Mouse (Mus musculus): ENCODE measurements around the gene Snx27. TPM values are rescaled to one million over a fixed set of nuclear protein-coding genes. Genes with fewer than 3 reads are reported as not detected.

Snx27 gene
- total RNA-seq (2012; rRNA removed) = 23.1 and 24.9 TPM in 2 replicates
- 31.3 and 34.9 TPM in 2 replicates for total RNA-seq (2014; rRNA removed)
- polyA plus RNA-seq (2012; ENCODE audit: insufficient read length, low read depth) = 30.2 and 35.3 TPM in 2 replicates

- peak within 1 kb of the TSS; percentile 40 for H3K27ac ChIP-seq (ENCODE audit: insufficient read depth, low read depth)
- H3K79me2 ChIP-seq (replicated peaks; ENCODE audit: control insufficient read depth, extremely low read depth, insufficient read depth, poor library complexity, severe bottlenecking) = peaks cover 15% of the 10 kb centered on the region
- H3K36me3 ChIP-seq (replicated peaks in 1 of 2; ENCODE audit: control insufficient read depth in 1 of 2, insufficient read depth in 1 of 2, low read length in 1 of 2) = peaks cover 0 to 8% of the 10 kb centered on the region in 2 experiments
- peaks cover 3 to 17% of the 10 kb centered on the region in 2 experiments; a peak in 3 of 4 replicates for H3K4me1 ChIP-seq (ENCODE audit: control insufficient read depth in 1 of 2, insufficient read depth in 2 of 2)
- peak within 1 kb of the TSS; percentile 68 for H3K9ac ChIP-seq (ENCODE audit: insufficient read depth, low read depth)
- in situ Hi-C loops (cut with MboI; ENCODE audit: low pct_ligation_motif_present, low pct_unique_long_range_greater_than_20kb, low sequenced_read_pairs) (no loop called here), dilution Hi-C loops (cut with MboI; ENCODE audit: extremely low pct_ligation_motif_present, extremely low pct_unique_long_range_greater_than_20kb, low sequenced_read_pairs) (no loop called here)
- no peaks in the 10 kb centered on the region for H3K9me3 ChIP-seq (replicated peaks; ENCODE audit: low read length)
- no peak for TF ChIP-seq USF1 (IDR thresholded peaks at IDR 0.05; ENCODE audit: low read depth, low read length)
- peak; percentile 52; the same call in 1 of the 2 replicates for TF ChIP-seq JUN (IDR thresholded peaks at IDR 0.05; ENCODE audit: insufficient read depth, low read depth, low read length)
- TF ChIP-seq UBTF (IDR thresholded peaks at IDR 0.05; ENCODE audit: low read depth, low read length) = 0 out of 2 replicates have a peak, but pooled peaks have one; percentile 56
- no peak for TF ChIP-seq ZC3H11A (IDR thresholded peaks at IDR 0.05; ENCODE audit: low read depth, low read length)
- TF ChIP-seq ZMIZ1 (IDR thresholded peaks at IDR 0.05; ENCODE audit: low read depth, low read length) = no peak
- TF ChIP-seq ZNF384 (IDR thresholded peaks at IDR 0.05; ENCODE audit: low read depth, low read length) = no peak
- peak; percentile 71; the same call in 1 of the 2 replicates for TF ChIP-seq TBP (conservative IDR thresholded peaks at IDR 0.05; ENCODE audit: low read depth, low read length)
- TF ChIP-seq JUND (conservative IDR thresholded peaks at IDR 0.05; ENCODE audit: low read depth, low read length) = no peak; the same call in 1 of the 2 replicates
- peak; percentile 95 for TF ChIP-seq HCFC1 (IDR thresholded peaks at IDR 0.05; ENCODE audit: low read depth, low read length)
- TF ChIP-seq KAT2A (IDR thresholded peaks at IDR 0.05; ENCODE audit: insufficient replicate concordance, low read length) = peak; percentile 98; the same call in 1 of the 2 replicates
- TF ChIP-seq GABPA (IDR thresholded peaks at IDR 0.05; ENCODE audit: insufficient replicate concordance, low read depth, low read length) = peak; percentile 72; the same call in 1 of the 2 replicates
- peak; percentile 75; the same call in 1 of the 2 replicates for TF ChIP-seq E2F4 (IDR thresholded peaks at IDR 0.05; ENCODE audit: insufficient replicate concordance, low read depth, low read length)
- peak; percentile 32; the same call in 1 of the 2 replicates for TF ChIP-seq TCF12 (IDR thresholded peaks at IDR 0.05; ENCODE audit: low read depth, low read length)
- no peak for TF ChIP-seq MAFK (IDR thresholded peaks at IDR 0.05; ENCODE audit: insufficient replicate concordance, low read length)
- no peak for TF ChIP-seq ETS1 (conservative IDR thresholded peaks at IDR 0.05; ENCODE audit: low read depth, low read length)
- peak; percentile 23; the same call in 1 of the 2 replicates for TF ChIP-seq MEF2A (IDR thresholded peaks at IDR 0.05; ENCODE audit: borderline replicate concordance, low read depth, low read length)
- TF ChIP-seq ELF1 (IDR thresholded peaks at IDR 0.05; ENCODE audit: low read depth, low read length) = peak; percentile 84
- peak; percentile 41 for TF ChIP-seq NRF1 (IDR thresholded peaks at IDR 0.05; ENCODE audit: low read depth, low read length)
- TF ChIP-seq IRF4 (IDR thresholded peaks at IDR 0.05; ENCODE audit: low read depth, low read length) = no peak
- TF ChIP-seq MAX (IDR thresholded peaks at IDR 0.05; ENCODE audit: low read length) = no peak
- TF ChIP-seq MYC (IDR thresholded peaks at IDR 0.05; ENCODE audit: low read depth, low read length) = 0 out of 2 replicates have a peak, but pooled peaks have one; percentile 39
- peak; percentile 59; the same call in 1 of the 2 replicates for TF ChIP-seq POLR2A (IDR thresholded peaks at IDR 0.05; ENCODE audit: low read depth, low read length)
- DNase-seq (ENCODE audit: extremely low read depth) = peak; percentile 95
- H3K4me2 ChIP-seq (ENCODE audit: insufficient read depth, low read depth, poor library complexity, severe bottlenecking) = peak within 1 kb of the TSS; percentile 95
- no peaks in the 10 kb centered on the region for H3K27me3 ChIP-seq (replicated peaks)
- peak within 1 kb of the TSS; percentile 80 to 95 (median 90) for H3K4me3 ChIP-seq (replicated peaks in 1 of 3; ENCODE audit: low read depth in 2 of 3, low read length in 2 of 3, poor library complexity in 1 of 3)
Observed at GRCm38 (mm10) chr3:94582456-94582891, at the start of gene Snx27. Gene Snx27, minus strand, starts transcription at chr3:94582716.

All from CH12.LX (cell line).